Mouse (Mus musculus) cerebellum, adult 11 months (tissue): ENCODE measurements around the gene Tas1r1.

Experiments used
- DNase-seq: peaks from one replicate; pipeline ENCODE4 v3.0.0; 2022

Gene Tas1r1

GRCm38 (mm10) chr4:152038225-152038984 lies at the start of gene Tas1r1:
Gene Tas1r1, minus strand, starts transcription at chr4:152038568.
- no peak for DNase-seq

DNA sequence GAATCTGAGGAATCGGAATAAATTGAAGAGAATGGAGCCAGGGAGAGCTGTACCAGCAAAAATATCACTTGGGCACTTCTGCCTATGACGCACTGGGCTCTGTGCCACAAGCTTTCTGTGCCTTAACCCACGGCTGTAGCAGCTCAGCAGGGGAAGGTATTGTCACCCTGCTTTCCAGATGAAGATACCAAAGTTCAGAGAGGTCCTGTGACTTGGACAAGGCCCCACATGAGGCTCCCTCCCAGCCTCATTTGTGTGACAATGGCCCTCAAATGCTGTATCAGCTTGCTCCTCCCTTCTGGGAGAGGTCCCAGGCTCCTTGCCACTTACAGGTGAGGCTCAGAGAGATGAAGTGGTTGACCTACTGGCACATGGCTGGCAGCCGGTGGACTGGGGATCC lies 49.8 kb upstream of the Tas1r1 start:
- DNase-seq = no peak

GRCm38 (mm10) chr4:152087211-152088081 lies 49.1 kb upstream of the Tas1r1 start:
- DNase-seq = no peak

- no peak for DNase-seq
These were observed 48.3 kb upstream of the Tas1r1 start for GRCm38 (mm10) chr4:152086505-152087210.

GRCm38 (mm10) chr4:152084616-152085015 lies 46.2 kb upstream of the Tas1r1 start:
- no peak for DNase-seq

DNA sequence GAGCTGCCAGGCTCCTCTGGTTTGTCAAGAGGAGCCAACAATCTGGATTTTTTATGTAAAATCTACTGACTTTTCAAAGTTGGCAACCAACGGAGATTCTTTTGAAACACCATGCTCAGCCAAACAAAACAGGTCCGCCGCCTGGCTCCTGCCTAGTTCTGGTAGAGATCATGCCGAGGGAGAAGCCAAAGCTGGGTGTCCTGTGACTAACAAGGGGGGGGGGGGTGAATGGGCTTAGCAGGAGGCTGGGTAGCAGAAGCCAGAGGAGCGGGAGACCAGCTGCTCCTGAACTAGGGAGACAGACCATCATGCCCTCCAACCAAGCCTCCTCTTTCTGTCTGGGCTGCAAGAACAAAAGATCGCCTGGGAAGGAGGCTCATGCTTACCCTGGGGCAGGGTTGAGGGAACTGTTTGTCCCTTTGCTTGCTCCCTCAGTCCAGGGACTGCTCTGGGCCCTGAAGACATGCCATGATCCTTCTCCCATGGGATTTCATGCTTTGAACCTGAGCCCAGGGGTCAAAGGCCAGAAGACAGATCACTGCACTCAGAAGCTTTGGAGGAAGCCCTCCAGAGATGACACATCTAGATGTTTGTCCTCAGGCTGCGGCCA lies 45.3 kb upstream of the Tas1r1 start:
- DNase-seq = no peak

DNA sequence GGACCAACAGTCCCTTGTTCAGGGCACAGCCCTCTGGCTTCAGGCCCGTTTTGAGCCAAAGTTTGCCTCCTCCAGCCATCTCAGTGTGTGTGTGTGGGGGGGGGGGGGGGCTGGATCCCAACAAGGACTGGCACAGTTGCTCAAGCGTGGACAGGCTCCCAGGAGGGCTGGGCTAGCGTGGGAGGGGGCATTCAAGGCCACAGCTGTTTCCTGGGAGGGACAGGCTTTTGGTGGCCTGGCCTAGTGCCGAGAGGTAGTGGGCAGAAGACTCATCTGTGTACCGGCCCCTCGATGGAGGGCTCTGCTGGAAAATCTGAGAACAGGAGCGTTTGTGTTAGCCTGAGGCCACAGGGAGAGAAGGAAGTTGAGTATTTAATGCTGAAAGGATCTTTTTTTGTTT lies 41.6 kb upstream of the Tas1r1 start:
- no peak for DNase-seq

DNA sequence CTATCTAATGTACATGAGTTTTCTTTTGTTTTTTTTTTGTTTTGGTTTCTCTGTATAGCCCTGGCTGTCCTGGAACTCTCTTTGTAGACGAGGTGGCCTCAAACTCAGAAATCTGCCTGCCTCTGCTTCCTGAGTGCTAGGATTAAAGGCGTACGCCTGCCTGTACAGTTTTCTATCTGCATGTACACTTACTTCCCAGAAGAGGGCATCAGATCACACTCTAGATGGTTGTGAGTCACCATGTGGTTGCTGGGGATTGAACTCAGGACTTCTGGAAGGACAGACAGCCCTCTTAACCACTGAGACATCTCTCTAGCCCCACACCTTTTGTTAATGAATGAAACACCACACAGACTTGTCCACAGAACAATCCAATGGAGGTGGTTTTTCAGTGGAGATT lies 40.9 kb upstream of the Tas1r1 start:
- DNase-seq = no peak

- DNase-seq = no peak
These were observed 39.8 kb upstream of the Tas1r1 start for GRCm38 (mm10) chr4:152078105-152078530.

DNA sequence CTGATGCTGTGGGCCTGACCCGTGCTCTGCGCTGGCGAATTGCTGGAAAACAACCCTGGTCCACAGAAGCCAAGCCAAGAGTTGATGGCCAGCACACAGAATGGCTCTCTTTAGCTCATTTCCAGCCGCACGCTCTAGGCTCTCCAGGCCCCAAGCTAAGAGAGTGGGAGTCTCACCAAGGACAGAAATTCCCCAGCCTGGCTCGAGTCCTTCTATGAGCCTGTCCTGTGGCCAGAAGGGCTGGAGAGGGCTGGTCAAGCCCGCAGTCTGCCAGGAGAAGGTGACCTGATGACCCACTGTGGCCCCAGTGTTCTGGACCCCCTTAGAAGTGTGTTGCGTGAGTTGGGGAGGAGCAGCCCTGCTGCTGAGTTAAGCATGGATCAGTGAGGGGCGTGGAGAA lies 38.8 kb upstream of the Tas1r1 start:
- no peak for DNase-seq

DNA sequence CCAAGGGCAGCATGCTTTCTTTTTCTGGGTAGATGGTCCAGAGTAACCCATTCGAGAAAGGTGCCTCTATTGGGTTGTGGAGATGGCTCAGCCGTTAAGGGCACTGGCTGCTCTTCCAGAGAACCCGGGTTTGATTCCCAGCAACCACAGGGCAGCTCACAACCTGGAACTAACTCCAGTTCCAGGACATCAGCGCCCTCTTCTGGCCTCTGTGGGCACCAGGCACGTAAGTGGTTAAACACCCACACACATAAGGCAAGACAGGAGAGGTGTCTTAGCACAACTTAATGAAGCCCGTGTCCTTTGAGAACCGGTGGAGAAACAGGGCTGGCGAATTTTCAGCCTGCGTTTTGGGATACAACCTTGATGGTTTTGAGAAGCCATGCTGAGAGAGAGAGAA lies 36.2 kb upstream of the Tas1r1 start:
- no peak for DNase-seq

DNA sequence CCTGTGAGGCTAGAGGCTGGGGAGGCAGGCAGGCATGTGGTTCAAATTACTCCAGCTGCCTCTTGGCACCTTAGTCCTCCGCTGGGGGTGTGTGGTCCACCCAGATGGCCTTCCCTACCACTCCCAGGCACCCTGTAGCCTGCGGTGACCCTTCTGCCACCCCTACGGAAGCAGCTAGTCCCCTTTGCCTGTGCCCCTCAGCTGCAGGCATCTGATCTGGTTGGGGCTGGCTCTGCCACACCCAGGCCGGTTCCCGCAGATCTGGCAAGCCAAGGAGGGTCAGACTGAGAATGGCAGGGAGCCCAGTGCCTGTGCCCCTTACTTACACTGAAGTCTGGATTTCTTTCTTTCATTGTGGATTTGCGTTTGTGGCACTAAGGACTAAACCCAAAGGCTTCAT lies 35.3 kb upstream of the Tas1r1 start:
- no peak for DNase-seq

DNA sequence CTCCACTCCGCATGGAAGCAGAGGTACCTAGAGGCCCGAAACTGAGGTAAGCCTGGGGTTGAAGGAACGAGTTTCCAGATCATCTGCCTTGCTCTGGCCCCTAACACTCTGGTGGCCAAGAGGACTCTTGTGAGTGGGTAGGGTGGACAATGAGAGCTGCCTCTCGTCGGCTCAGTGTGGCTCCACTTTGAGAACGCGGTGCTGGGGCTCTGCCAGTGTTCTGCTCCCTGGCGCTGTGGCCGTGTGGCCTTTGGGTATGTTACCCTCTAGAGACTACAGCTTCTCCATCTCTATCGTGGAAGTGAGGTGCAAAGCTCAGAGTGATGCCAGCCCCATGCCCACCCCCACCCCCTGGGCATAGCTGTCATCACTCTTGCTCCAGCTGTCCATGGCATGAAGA lies 34.3 kb upstream of the Tas1r1 start:
- DNase-seq = no peak

- DNase-seq = no peak
These were observed 33.8 kb upstream of the Tas1r1 start, which contains the start of gene Plekhg5 for GRCm38 (mm10) chr4:152072121-152072601. Gene Plekhg5, plus strand, starts transcription at chr4:152072498.

GRCm38 (mm10) chr4:152070494-152071396 lies 32.4 kb upstream of the Tas1r1 start:
- DNase-seq = no peak

DNA sequence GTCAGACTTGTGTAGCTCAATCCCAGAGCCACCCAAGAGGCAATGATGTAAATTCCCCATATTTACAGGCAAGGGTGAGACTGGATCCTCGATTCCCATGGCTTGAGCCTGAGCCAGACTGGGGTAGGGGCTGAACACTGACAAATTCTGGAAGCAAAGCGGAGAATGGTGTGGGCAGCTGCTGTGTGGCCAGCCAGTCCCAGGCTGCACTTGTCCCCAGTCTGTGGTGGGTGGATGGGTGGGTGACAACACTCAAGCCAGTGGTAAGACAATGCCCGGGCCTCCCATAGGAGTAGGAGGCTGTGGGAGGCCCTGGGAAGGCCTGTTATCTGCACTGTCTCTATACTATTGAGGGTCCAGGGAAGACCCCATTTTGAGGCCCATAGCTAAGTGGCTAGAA lies 30.9 kb upstream of the Tas1r1 start:
- no peak for DNase-seq

DNA sequence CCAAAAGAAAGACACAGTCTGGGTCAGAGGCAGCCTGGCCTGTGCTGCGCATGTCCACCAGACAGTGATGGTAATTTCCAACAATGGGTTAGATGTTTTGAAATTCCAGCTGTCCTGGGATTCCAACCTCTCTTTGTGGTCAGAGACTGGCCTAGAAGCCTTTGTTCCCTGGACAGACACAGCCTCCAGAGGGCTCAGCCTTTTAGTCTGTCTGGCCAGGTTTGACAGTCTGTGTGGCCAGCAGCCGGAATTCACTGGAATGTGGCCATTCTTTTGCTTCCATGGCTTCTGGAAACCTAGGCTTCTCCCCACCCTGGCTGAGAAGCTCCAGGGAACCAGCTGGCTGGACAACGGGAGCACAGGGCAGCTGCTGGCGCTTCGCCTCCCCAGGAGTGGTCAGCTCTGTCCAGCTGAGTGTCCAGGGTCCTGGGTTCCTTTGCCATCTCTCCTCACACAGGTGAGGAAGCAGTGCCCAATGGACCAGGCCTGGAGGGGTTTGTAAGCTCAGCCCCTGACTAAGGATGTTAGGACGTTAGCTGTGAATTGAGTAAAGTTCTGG lies 29.9 kb upstream of the Tas1r1 start:
- DNase-seq = no peak

GRCm38 (mm10) chr4:152067280-152067679 lies 28.9 kb upstream of the Tas1r1 start:
- no peak for DNase-seq

- DNase-seq = no peak
These were observed 24.2 kb upstream of the Tas1r1 start for GRCm38 (mm10) chr4:152062390-152063110.

- no peak for DNase-seq
These were observed 6.2 kb upstream of the Tas1r1 start for GRCm38 (mm10) chr4:152044609-152045008.

DNA sequence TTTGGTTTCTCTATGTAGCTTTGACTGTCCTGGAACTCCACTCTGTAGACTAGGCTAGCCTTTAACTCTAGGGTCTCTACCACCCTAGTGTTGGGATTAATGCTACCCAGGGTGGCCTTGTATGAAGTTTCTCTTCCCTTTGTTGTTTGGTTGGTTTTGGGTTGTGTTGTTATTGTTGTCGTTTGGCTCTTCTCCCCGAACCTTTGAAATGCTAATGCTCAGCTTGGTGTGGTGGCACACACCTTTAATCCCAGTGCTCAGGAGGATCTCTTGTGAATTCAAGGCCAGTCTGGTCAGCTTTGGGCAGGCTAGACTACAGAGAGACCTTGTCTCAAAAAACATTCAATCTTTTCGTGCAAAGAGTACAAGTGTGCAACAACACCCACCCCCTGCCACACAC lies 4.8 kb upstream of the Tas1r1 start:
- DNase-seq = no peak
